Comparison of ENCODE assay signal across 25 mouse cellular contexts in the genomic region with DNA sequence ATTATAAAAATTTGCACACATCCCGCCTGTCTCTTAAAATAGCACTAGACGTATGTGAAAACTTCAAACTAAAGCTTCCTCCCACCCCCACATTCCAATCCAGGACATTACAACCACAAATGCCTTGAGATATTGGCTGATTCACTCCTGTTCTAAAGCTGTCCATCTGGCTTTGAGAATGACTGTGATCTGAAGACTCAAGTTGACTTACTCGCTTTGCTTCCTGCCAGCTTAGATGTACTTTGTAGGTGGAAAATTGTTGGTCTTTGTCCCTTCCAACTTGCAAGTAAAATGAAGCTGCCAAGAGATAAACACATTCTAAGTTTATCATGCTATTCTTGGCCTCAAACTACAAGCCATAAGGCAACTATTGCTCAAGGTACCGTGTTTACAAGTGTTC.
DNase-seq lines count a peak whose midpoint lies in the region; ATAC-seq and TF ChIP-seq lines count a peak whose summit lies in the region.
"Had no signal": no experiment of that assay in that cellular context is flagged by ENCODE, and none has a peak within 500 bp of the region (broad histone marks: within the 10 kb centered on the region; RNA-seq: fewer than 3 reads in every experiment).

No protein-coding gene starts in this region.

- intact Hi-C loops in gastrocnemius, postnatal 14 days (cut with DNase I; ENCODE audit: low total_unique reads) = no loop called here
- intact Hi-C loops in left cerebral cortex, postnatal 25 days (cut with DNase I) = loop anchor here (5.0 to 10.0 kb wide), 3 partner anchors 128 to 620 kb away; no protein-coding TSS in a partner anchor

- WGBS in kidney, embryonic 15.5 days = 73% methylated on average over 4 of the region's 4 CpGs

- H3K4me1 ChIP-seq in cortical plate, adult 2 months (ENCODE audit: control insufficient read depth, insufficient read depth, low read length) = no peaks in the 10 kb centered on the region
- no peaks in the 10 kb centered on the region for H3K4me1 ChIP-seq in kidney, embryonic 15.5 days
- H3K4me1 ChIP-seq: liver, embryonic 12.5 days; stomach, embryonic 15.5 days had no signal

- H3K4me3 ChIP-seq in cortical plate, adult 2 months (ENCODE audit: insufficient read depth, low read length) = no peak overlapping the region
- H3K4me3 ChIP-seq in kidney, embryonic 15.5 days (replicated peaks) = no peak overlapping the region
- H3K4me3 ChIP-seq: erythroblast, embryonic 14.5 days; heart, embryonic 12.5 days; liver, embryonic 12.5 days; stomach, embryonic 15.5 days had no signal

- peak overlapping the region; percentile 90; the same call in 1 of the 2 replicates for H3K27ac ChIP-seq in cortical plate, adult 2 months (ENCODE audit: insufficient read depth, low read length)
- no peak overlapping the region for H3K27ac ChIP-seq in kidney, embryonic 15.5 days
- H3K27ac ChIP-seq: hindbrain, postnatal 0 days; liver, embryonic 12.5 days; macrophage; stomach, embryonic 15.5 days had no signal

- H3K27me3 ChIP-seq in kidney, embryonic 15.5 days = no peaks in the 10 kb centered on the region
- H3K27me3 ChIP-seq: heart, embryonic 12.5 days; liver, embryonic 12.5 days; stomach, embryonic 15.5 days had no signal

- no peak overlapping the region for H3K9ac ChIP-seq in kidney, embryonic 15.5 days
- H3K9ac ChIP-seq: heart, embryonic 12.5 days; liver, embryonic 12.5 days; lung, embryonic 14.5 days; stomach, embryonic 15.5 days had no signal

- no peak overlapping the region for H3K4me2 ChIP-seq in kidney, embryonic 15.5 days
- H3K4me2 ChIP-seq: heart, embryonic 12.5 days; liver, embryonic 12.5 days; lung, embryonic 14.5 days; midbrain, embryonic 11.5 days; stomach, embryonic 15.5 days had no signal

- TF ChIP-seq CTCF in cortical plate, adult 2 months (IDR thresholded peaks at IDR 0.05; ENCODE audit: extremely low read depth, insufficient read depth, low read length) = no peak

- no peaks in the 10 kb centered on the region for H3K36me3 ChIP-seq in kidney, embryonic 15.5 days
- H3K36me3 ChIP-seq: G1E; heart, embryonic 12.5 days; liver, embryonic 12.5 days; stomach, embryonic 15.5 days had no signal

- no peak for ATAC-seq in kidney, embryonic 15.5 days (replicated peaks; ENCODE audit: low FRiP score)
- ATAC-seq: CD4-positive, CD25-positive, alpha-beta regulatory T cell, adult 4 months; hindbrain, postnatal 0 days; liver, embryonic 12.5 days had no signal

- peak; percentile 6 for DNase-seq in gastrocnemius, adult 18-20 months (ENCODE audit: low spot score)
- DNase-seq in gastrocnemius, postnatal 14 days = no peak
- peak; percentile 12 to 85 for DNase-seq in left cerebral cortex, postnatal 25 days (ENCODE audit: low spot score in 2 of 2)
- no peak for DNase-seq in left cerebral cortex, adult 11 months (ENCODE audit: low spot score)
- DNase-seq in urinary bladder, postnatal 10 days (ENCODE audit: low spot score) = no peak
- DNase-seq: adrenal gland, adult 2 months; cerebellum, adult 11-12 months; cerebellum, postnatal 25 days; gastrocnemius, postnatal 25 days; heart, postnatal 4 days; kidney, adult 18-20 months; kidney, postnatal 36 days; lung, embryonic 14.5 days; spleen, adult 18-20 months had no signal

- no peaks in the 10 kb centered on the region for H3K9me3 ChIP-seq in kidney, embryonic 15.5 days (replicated peaks)
- H3K9me3 ChIP-seq: G1E; heart, embryonic 12.5 days; liver, embryonic 12.5 days; stomach, embryonic 15.5 days had no signal

- TF ChIP-seq POLR2A in cortical plate, adult 2 months (IDR thresholded peaks at IDR 0.05; ENCODE audit: extremely low read depth, insufficient read depth, low read length) = no peak

Comparison
In these comparisons a context has a peak if more than half of its experiments do, and no peak if none do; other contexts are left out.
1. DNase-seq: peak in gastrocnemius, adult 18-20 months (single experiment) and left cerebral cortex, postnatal 25 days (2 of 2); none in gastrocnemius, postnatal 14 days (single experiment), left cerebral cortex, adult 11 months (single experiment) and urinary bladder, postnatal 10 days (single experiment).